Mouse (Mus musculus): ENCODE measurements around the gene Slc7a8. TPM values are rescaled to one million over a fixed set of nuclear protein-coding genes. Genes with fewer than 3 reads are reported as not detected.
"Not testable (repeated sequence)": the region's sequence is repeated elsewhere in the genome, so short reads cannot be mapped to it uniquely, and the experiment has no call there.

The Slc7a8 gene
- polyA plus RNA-seq, 1 experiment from 2014 or later, result 0.50 TPM

DNA sequence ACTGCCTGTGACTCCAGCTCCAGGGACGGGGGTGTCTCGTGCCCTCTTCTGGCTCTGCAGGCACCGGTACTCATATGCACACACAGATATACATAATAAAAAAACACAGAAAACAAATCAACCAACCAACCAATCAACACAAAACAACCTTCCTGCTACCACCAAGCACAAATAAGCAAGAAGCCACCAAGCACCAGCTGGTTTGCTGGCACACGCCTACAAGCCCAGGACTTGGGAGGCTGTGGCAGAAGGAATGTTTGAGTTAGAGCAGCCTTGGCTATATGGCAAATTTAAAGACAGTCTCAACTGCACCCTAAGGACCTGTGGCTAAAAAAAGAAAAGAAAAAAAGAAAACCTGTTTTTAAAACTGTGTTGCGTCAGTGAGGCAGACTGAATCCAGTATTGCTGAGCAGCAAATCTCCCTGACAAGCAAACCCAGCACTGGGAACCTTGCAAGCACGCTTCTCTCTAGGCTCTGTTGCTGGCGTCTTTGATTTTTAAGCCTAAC is 6.2 kb downstream of the Slc7a8 start:
- no peak for DNase-seq (ENCODE audit: low spot score)
- H3K4me1 ChIP-seq, result no peaks in the 10 kb centered on the region
- no peaks in the 10 kb centered on the region for H3K9me3 ChIP-seq (replicated peaks)
- peaks cover 16% of the 10 kb centered on the region for H3K27me3 ChIP-seq (ENCODE audit: low read depth, poor library complexity, severe bottlenecking)
- no peak overlapping the region for H3K27ac ChIP-seq
- 89% methylated on average over 7 of the region's 7 CpGs for WGBS
- H3K4me3 ChIP-seq, result no peak overlapping the region
- no peaks in the 10 kb centered on the region for H3K36me3 ChIP-seq

DNA sequence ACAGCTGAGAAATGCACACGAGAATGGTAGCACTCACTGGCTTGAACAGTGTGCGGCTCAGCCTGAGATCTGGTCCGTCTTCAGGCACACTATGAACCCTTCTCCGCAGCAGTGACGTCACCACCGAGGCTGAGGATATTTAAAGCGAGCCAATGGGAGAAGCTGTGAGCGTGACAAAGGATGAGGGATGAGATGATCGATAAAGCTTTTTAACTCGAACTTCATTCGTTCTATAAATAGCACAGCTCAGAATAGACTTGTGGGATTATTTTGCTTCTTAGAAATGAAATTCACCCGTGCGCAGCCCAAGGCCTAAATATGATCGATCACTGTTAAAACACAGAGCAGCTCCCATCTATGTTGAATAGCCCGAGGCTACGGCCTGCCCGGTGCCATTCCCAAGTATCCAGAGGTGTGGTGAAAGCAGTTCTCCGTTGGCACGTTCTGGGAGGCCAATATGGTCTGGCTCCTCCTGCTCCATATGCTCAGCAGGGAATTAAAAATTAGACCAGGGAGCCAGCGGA is 9.4 kb downstream of the Slc7a8 start:
- H3K4me1 ChIP-seq, result no peaks in the 10 kb centered on the region
- no peak overlapping the region for H3K27ac ChIP-seq
- no peak for DNase-seq (ENCODE audit: low spot score)
- no peaks in the 10 kb centered on the region for H3K27me3 ChIP-seq (ENCODE audit: low read depth, poor library complexity, severe bottlenecking)
- H3K9me3 ChIP-seq (replicated peaks), result no peaks in the 10 kb centered on the region
- no peak overlapping the region for H3K4me3 ChIP-seq
- H3K36me3 ChIP-seq, result no peaks in the 10 kb centered on the region
- WGBS, result 84% methylated on average over 20 of the region's 20 CpGs

DNA sequence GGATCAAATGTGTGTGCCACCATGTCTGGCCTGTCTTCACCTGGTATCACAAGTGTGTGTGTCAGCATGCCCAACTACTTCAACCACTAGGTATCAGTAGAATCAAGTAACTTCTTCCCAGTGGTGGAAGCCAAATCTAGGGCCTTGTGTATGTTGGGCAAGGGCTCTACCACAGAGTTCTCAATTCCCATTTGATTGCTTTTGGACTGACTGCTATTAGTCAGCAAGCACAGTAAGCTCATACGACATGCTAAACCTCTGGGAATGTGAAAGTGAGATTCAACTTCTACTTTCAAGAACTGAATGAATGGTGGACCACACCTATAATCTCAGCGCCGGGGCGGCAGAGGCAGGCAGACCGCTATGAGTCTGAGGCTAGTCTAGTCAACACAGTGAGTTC is 11.4 kb downstream of the Slc7a8 start:
- WGBS, result 95% methylated on average over 5 of the region's 5 CpGs
- no peaks in the 10 kb centered on the region for H3K4me1 ChIP-seq
- no peaks in the 10 kb centered on the region for H3K9me3 ChIP-seq (replicated peaks)
- no peak overlapping the region for H3K4me3 ChIP-seq
- no peak overlapping the region for H3K27ac ChIP-seq
- H3K27me3 ChIP-seq (ENCODE audit: low read depth, poor library complexity, severe bottlenecking), result no peaks in the 10 kb centered on the region
- H3K36me3 ChIP-seq, result no peaks in the 10 kb centered on the region
- no peak for DNase-seq (ENCODE audit: low spot score)

DNA sequence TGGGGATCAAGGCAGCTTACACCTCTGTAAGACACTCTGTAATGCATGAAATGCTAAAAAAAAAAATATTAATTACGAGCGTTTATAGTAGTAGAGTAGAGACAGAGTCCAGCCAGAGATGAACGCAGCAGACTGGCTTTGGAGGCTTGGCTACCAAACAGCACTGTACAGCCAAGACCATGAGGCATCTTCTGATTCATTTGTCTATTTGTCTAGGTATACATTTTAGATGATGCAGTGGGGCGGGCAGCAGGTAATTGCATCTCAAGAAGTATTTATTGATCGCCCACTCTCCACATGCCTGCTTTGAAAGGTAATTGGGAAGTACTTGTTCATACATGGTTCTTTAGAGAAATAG is 12.7 kb downstream of the Slc7a8 start:
- no peaks in the 10 kb centered on the region for H3K27me3 ChIP-seq (ENCODE audit: low read depth, poor library complexity, severe bottlenecking)
- H3K4me3 ChIP-seq, result no peak overlapping the region
- H3K9me3 ChIP-seq (replicated peaks), result no peaks in the 10 kb centered on the region
- no peak overlapping the region for H3K27ac ChIP-seq
- 91% methylated on average over 5 of the region's 5 CpGs for WGBS
- H3K4me1 ChIP-seq, result no peaks in the 10 kb centered on the region
- no peaks in the 10 kb centered on the region for H3K36me3 ChIP-seq
- no peak for DNase-seq (ENCODE audit: low spot score)

DNA sequence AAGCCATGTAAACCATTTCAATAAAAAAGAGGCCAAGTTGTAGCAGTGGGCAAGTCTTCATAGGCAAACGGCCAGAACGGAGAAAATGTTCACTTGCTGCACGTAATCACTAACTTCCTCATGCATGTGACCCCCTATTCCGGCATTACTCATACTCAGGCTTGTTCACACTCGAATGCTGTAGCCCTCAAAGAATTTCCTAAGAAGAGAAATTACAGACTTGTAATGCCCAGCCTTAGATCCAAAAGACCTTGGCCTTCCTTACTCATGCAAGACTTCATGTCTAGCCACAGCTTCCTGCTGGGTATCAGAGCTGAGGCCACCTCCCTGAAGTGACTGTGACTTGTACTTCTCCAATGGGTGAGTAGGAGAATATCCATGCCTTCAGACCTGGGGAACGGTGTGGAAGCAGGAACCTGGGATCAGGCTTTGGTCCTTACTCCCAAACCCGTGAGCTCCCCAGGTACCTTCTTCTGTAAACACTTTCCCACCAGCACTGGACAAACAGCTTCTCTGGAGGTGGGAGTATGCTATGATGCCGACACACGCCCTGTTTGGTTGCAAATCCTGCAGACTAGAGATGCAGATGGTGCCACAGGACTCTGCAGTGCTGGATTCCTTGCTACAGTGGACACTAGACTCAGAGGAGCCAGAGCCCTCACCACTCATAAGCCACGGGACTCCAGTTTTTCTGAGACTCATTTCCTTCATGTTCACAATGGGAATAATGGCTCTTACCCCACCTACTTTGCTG is 13.3 kb downstream of the Slc7a8 start:
- no peak for DNase-seq (ENCODE audit: low spot score)
- Histone ChIP-seq H3K9me3 (replicated peaks) (no peaks in the 10 kb centered on the region), H3K4me3 (no peak overlapping the region), H3K36me3 (no peaks in the 10 kb centered on the region), H3K27ac (no peak overlapping the region), H3K27me3 (ENCODE audit: low read depth, poor library complexity, severe bottlenecking) (no peaks in the 10 kb centered on the region), H3K4me1 (no peaks in the 10 kb centered on the region)
- WGBS, result 93% methylated on average over 10 of the region's 10 CpGs

DNA sequence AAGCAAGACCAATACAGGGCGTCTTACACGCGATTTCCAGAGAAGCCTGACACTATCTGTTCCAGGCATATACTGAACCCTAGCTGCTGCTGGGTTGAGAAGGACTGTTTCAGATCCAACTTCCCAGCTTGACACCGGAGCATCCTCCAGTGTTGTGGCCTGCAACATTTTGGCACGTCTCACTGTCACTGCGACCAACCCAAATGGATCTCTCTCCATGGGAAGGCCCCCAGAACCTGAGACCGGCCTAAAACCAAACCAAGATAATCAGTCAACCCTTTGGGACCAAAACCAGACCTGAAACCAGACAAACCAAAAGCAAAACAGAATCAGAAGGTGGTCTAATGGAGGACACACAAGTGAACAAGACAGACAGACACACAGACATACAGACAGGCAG is 14.8 kb downstream of the Slc7a8 start:
- not testable (repeated sequence) for H3K27me3 ChIP-seq (ENCODE audit: low read depth, poor library complexity, severe bottlenecking); H3K36me3 ChIP-seq; H3K9me3 ChIP-seq (replicated peaks); H3K27ac ChIP-seq; DNase-seq (ENCODE audit: low spot score); H3K4me3 ChIP-seq; H3K4me1 ChIP-seq
- 98% methylated on average over 7 of the region's 7 CpGs for WGBS

DNA sequence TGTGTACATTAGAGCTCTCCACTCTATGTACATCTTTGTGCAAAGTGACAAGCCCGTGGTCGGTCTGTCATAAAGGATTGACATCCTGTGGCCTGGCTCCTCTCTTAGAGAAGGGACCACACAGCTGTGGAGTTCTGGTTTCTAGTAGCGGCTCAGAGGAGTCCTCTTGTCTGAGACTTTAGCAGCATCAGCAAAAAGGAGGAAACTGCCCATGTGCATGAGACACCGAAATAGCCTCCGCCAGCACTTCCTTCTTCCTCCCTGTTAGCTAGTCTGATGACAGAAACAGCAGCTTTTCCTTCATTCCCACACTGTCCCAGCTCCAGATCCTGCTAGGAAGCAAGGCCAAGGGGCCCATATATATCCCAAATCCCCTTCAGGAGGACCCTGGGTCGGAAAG is 25.4 kb downstream of the Slc7a8 start:
- WGBS, result 91% methylated on average over 6 of the region's 6 CpGs
- Histone ChIP-seq H3K36me3 (no peaks in the 10 kb centered on the region), H3K9me3 (replicated peaks) (no peaks in the 10 kb centered on the region), H3K4me1 (peaks cover 12% of the 10 kb centered on the region), H3K27me3 (ENCODE audit: low read depth, poor library complexity, severe bottlenecking) (no peaks in the 10 kb centered on the region), H3K4me3 (no peak overlapping the region), H3K27ac (no peak overlapping the region)
- no peak for DNase-seq (ENCODE audit: low spot score)

DNA sequence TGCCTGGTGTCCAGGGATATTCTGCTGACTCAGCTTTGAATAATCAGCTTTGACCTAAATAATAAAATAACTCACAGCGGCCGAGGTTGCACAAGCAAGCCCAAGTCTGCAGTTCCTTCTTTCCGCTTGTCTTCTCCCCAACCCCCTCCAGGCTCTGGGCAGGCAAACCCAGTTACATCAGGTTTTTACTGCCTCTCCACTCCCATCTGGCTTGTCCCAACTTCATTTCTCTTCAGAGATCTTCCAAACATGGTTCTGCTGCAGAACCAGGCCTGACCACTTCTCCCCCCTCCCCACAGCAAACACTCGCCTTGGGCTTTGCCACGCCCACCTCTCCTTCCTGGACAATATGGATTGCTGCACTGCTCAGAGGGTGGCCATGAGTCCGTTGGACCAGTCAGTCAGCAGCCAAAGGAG is 27.1 kb downstream of the Slc7a8 start:
- Histone ChIP-seq H3K9me3 (replicated peaks) (no peaks in the 10 kb centered on the region), H3K4me1 (peaks cover 7% of the 10 kb centered on the region), H3K27ac (no peak overlapping the region), H3K36me3 (no peaks in the 10 kb centered on the region), H3K4me3 (no peak overlapping the region), H3K27me3 (ENCODE audit: low read depth, poor library complexity, severe bottlenecking) (no peaks in the 10 kb centered on the region)
- DNase-seq (ENCODE audit: low spot score), result no peak
- WGBS, result 56% methylated on average over 6 of the region's 6 CpGs

DNA sequence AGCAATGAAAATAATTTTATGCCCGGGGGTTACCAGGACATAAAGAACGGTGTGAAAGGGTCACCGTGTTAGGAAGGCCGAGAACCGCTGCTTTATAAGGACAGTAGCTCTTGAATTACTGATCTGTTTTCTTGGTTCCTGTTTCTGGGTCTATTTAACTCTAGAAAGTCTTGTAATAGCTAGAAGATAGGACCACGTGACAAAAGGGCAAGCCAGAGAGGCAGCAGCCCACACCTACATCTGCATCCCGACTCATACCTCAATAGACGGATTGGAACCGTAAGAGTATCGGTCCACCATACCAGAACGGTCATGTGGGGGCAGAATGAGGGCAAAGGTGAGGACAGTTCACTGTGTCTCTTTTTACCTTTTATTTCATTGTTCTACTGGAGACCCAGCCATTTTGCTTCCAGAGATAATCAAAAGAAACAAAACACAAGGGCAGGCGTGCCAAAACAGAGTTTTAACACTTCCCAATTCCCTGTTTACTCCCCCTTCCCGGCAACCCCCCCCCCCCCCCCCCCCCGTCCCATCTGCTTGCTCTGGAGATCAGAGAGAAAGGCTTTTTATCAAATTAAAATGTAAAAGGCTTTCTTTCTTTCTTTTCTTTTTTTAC is 27.7 kb downstream of the Slc7a8 start:
- Histone ChIP-seq H3K4me3 (no peak overlapping the region), H3K27ac (no peak overlapping the region)
- WGBS, result 78% methylated on average over 14 of the region's 14 CpGs

DNA sequence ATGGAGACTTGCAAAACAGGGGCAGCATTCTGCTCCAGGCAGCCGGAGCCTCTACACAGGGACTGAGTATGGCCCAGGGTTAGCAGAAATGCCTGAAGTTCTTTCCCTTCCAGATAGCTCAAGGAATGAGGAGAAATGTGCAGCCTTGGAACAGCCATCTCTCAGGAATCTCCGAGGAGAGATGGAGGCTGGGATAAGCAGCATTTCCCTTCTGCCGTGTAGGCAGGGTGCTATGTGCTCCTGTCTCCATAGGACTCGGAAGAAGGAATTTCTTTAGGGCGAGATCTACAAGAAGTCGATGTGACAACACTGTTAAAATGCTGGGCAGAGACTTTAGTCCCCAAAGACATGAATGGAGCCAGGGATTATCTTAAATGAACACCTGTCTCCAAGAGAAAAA is 28.8 kb downstream of the Slc7a8 start:
- 91% methylated on average over 6 of the region's 6 CpGs for WGBS
- Histone ChIP-seq H3K9me3 (replicated peaks) (no peaks in the 10 kb centered on the region), H3K27me3 (ENCODE audit: low read depth, poor library complexity, severe bottlenecking) (no peaks in the 10 kb centered on the region), H3K4me3 (no peak overlapping the region), H3K4me1 (peaks cover 10% of the 10 kb centered on the region), H3K27ac (no peak overlapping the region), H3K36me3 (no peaks in the 10 kb centered on the region)
- DNase-seq (ENCODE audit: low spot score), result no peak

More for the DNA sequence above, 27.7 kb downstream of the Slc7a8 start:
- H3K27me3 ChIP-seq (ENCODE audit: low read depth, poor library complexity, severe bottlenecking), result no peaks in the 10 kb centered on the region
- H3K9me3 ChIP-seq (replicated peaks), result no peaks in the 10 kb centered on the region
- H3K4me1 ChIP-seq, result peaks cover 7% of the 10 kb centered on the region
- no peak for DNase-seq (ENCODE audit: low spot score)
- H3K36me3 ChIP-seq, result no peaks in the 10 kb centered on the region

DNA sequence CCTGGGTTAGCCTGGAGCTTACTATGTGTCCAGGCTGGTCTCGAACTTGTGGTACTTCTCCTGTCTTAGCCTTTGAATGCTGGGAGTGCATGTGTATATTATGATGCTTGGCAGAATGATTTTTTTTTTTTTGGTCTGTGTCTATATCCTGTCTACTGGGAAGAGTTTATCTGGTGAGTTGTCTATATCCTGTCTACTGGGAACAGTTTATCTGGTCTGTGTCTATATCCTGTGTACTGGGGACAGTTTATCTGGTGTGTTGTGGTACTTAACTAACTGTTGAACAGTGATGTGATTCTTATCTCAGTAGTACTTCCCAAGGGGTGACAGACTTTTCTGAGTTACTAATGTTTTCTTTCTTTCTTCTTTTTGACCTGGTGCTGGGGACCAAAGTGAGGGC is 30.0 kb downstream of the Slc7a8 start:
- Histone ChIP-seq H3K4me1 (peaks cover 10% of the 10 kb centered on the region), H3K27ac (no peak overlapping the region), H3K4me3 (no peak overlapping the region), H3K36me3 (no peaks in the 10 kb centered on the region), H3K9me3 (replicated peaks) (no peaks in the 10 kb centered on the region), H3K27me3 (ENCODE audit: low read depth, poor library complexity, severe bottlenecking) (no peaks in the 10 kb centered on the region)
- no peak for DNase-seq (ENCODE audit: low spot score)
- WGBS, result 91% methylated on average over 1 of the region's 1 CpGs

DNA sequence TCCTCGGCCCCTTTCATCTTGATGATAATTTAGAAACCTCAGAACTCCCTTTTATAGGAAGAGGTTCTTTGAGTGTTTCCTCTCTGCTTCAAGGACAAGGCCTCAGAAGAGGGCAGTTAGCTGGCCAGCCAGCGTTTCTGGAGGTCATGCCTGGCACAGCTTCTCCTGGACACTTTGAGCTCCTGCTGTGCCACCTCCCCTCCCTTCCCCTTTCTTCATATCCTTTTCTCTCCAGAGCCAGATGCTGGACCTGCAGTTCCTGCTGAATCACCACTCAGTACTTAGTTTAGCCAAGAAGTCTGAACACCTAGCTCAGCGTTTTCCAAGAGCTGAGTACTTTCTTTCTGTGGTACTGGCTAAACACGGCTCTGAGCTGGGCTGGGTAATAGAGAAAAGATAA is 32.5 kb downstream of the Slc7a8 start:
- no peak overlapping the region for H3K27ac ChIP-seq
- no peaks in the 10 kb centered on the region for H3K36me3 ChIP-seq

More for the DNA sequence above, 32.5 kb downstream of the Slc7a8 start:
- no peak overlapping the region for H3K4me3 ChIP-seq
- DNase-seq (ENCODE audit: low spot score), result no peak
- WGBS, result 79% methylated on average over 4 of the region's 4 CpGs
- H3K27me3 ChIP-seq (ENCODE audit: low read depth, poor library complexity, severe bottlenecking), result no peaks in the 10 kb centered on the region
- no peaks in the 10 kb centered on the region for H3K9me3 ChIP-seq (replicated peaks)
- H3K4me1 ChIP-seq, result peaks cover 2% of the 10 kb centered on the region; the same call in 1 of the 2 replicates

Data from limb, embryonic 10.5 days (tissue).